Mouse (Mus musculus): ENCODE results near the gene Scpep1. TPM values are rescaled to one million over a fixed set of nuclear protein-coding genes. Genes with fewer than 3 reads are reported as not detected.

Scpep1 gene
- polyA plus RNA-seq, 3 experiments from 2014 or later: 22.4 to 42.1 (median 22.8) TPM

GRCm38 (mm10) chr11:88973776-88974701 lies 18.8 kb upstream of the Scpep1 start:
- peak; percentile 94 for ATAC-seq

DNA sequence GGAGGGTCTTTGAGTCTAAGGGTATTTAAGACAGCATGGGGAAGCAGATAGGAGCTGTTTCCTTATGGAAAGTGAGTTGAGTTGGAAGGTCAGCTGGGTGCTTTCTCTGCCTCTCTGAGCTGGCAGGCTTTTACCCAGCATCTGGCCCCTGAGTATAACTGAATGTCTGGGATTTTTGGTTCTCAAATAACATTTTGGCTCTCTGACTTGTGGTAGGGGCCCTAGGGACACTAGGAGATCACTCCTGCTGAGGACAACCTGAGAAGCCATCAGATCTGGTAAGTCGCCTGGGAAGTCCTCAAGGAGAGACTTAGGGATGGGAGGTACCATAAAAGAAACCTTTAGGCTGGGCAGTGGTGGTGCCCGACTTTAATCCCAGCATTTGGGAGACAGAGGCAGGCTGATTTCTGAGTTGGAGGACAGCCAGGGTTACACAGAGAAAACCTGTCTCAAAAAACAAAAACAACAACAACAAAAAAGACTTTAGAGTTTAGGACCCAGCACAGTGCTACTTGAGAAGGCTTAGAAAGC lies 15.0 kb upstream of the Scpep1 start, which contains the start of gene Coil:
Gene Coil (plus strand): TSS at position 51 of the 531 bp plus-strand sequence.
- no peak for ATAC-seq

GRCm38 (mm10) chr11:88966881-88967361 lies 11.7 kb upstream of the Scpep1 start, which contains the start of gene Elobl:
Gene Elobl (minus strand): TSS chr11:88966931.
- ATAC-seq: no peak

- ATAC-seq: no peak
Measured at GRCm38 (mm10) chr11:88958851-88959250, 3.6 kb upstream of the Scpep1 start.

- peak; percentile 43 for ATAC-seq
Measured at GRCm38 (mm10) chr11:88954803-88955202, 462 bp downstream of the Scpep1 start.

GRCm38 (mm10) chr11:88953582-88953981 lies 1.7 kb downstream of the Scpep1 start:
- ATAC-seq: no peak

- ATAC-seq: no peak
Measured at GRCm38 (mm10) chr11:88952117-88952516, 3.1 kb downstream of the Scpep1 start.

DNA sequence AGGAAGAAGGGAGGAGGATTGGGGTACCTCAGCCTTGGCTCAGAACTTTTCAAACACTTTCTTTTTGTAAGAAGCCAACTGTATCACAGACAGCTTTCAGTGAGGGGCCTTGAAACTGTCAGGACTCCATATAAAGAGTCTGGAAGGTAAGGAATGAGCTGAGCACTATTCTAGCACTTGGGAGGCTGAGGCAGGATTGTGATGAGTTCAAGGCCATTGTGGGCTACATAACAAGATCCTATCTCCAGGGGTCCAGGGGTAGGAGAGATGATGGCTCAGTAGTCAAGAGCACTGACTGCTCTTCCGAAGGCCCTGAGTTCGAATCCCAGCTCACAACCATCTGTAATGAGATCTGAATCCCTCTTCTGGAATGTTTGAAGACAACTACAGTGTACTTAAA lies 3.7 kb downstream of the Scpep1 start:
- ATAC-seq: no peak

DNA sequence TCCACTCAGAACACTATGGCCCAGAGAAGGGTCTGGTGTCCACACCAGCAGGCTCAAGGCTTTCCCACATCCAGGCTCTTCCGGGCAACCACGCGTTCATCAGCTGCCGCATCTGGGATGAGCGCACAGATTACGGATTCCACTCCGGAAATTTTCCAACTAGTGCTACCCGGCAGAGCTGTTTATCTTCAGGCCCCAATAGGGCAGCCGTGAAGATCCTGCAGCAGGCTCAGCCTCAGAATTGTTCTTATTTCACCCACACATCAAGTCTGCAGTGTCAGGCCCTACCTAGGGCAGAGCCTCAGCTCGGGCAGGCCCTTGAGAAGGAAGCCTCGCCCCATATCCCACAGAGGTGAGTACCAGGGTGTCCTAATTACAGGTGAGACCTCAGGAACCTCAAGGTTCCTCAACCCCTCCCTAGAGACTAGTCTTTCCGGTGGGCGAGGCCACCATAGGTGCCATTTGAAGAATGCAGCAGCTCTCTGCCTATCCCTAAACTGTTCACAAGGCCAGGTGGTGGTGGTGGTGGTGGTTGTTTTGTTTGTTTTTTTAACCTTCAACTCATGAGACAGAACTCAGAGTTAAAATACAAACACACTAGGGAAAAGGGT lies 4.5 kb downstream of the Scpep1 start:
- ATAC-seq: no peak

DNA sequence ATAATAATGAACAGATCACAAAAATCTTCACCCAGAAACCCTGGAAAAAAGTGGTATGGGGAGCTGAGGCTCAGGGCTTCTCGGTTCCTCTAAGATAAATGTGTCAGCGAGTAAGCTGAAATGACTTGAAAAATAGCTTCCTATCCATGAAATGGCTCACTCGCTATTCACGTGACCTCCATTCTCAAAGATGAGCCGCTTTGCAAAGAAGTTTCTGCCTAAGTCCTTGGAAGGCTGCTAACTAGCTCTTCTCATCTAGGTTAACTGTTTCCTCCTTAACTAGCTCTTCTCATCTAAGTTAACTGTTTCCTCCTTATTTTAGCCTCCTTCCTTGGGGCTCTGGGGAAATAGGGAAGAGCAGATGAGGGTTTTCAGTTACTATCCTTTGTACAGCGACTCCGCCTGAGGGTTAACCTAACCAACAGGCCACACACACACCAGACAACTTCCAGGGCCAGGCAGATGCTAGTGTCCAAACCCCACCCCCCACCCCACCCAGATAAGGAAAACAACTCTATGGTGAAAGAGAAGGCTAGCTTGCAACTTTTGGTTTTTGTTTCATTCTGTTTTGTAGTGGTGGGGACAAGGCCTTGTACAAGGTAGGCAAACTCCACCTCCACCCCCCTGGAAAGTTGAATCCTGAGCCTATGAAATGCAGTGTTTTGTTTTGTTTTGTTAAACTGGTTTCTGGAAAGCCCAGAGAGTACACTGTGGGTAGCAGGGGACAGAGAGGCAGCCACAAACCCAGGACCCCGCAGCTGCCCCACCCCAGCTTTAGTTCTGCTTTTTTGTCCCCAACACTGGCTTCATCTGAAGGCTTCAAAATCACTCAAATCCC lies 5.2 kb downstream of the Scpep1 start:
- no peak for ATAC-seq

- ATAC-seq: no peak
Measured at GRCm38 (mm10) chr11:88948896-88949295, 6.4 kb downstream of the Scpep1 start.

DNA sequence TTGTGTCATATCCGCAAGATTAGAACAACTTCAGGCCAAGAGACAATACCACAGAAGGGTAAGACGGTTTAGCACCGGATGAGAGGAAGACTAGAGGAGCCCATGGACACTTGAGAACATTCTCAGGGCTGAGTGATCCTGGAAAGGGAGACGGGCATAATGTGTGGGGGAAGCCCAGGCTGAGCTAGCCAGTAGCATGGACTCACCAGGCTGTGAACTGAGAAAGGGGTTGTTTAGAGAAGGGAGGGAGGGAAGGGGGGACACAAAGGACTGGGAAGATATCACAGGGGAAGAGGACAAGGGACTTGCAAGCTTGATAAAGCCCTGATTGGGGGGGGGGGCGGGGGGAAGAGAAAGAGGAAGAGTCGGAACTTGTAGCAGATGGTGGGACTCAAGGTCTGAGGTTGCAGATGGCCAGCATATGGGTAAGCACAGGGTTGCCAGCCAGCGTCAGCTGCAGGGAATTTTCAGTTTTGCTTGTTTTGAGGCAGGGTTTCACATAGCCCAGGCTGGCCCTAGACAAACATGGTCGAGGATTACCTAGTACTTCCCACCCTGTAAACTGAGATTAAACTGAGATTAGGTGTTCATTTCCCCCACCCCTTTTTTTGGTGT lies 9.2 kb downstream of the Scpep1 start:
- no peak for ATAC-seq

DNA sequence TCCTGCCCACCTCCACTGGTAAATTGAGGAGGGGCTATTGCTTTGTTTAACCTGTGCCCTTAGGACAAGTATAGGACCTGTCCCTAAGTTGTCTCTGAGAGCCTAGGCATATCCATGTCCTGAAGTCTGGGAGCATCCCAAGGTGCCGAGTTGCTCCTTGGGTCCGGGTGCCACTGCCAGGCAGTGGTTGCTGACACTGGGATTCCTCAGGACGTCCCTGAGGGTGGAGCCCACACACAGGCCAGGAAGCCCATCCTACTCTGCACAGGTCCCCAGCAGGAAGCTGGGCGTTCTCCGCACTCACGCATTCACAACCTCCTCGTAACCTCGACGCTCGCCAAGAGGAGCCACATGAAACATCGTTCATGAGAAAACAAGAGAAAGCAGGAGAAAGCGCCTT lies 13.8 kb downstream of the Scpep1 start:
- no peak for ATAC-seq

- ATAC-seq: no peak
Measured at GRCm38 (mm10) chr11:88939634-88940033, 15.6 kb downstream of the Scpep1 start.

GRCm38 (mm10) chr11:88938770-88939169 lies 16.5 kb downstream of the Scpep1 start:
- ATAC-seq: no peak

- no peak for ATAC-seq
Measured at GRCm38 (mm10) chr11:88937886-88938285, 17.4 kb downstream of the Scpep1 start.

DNA sequence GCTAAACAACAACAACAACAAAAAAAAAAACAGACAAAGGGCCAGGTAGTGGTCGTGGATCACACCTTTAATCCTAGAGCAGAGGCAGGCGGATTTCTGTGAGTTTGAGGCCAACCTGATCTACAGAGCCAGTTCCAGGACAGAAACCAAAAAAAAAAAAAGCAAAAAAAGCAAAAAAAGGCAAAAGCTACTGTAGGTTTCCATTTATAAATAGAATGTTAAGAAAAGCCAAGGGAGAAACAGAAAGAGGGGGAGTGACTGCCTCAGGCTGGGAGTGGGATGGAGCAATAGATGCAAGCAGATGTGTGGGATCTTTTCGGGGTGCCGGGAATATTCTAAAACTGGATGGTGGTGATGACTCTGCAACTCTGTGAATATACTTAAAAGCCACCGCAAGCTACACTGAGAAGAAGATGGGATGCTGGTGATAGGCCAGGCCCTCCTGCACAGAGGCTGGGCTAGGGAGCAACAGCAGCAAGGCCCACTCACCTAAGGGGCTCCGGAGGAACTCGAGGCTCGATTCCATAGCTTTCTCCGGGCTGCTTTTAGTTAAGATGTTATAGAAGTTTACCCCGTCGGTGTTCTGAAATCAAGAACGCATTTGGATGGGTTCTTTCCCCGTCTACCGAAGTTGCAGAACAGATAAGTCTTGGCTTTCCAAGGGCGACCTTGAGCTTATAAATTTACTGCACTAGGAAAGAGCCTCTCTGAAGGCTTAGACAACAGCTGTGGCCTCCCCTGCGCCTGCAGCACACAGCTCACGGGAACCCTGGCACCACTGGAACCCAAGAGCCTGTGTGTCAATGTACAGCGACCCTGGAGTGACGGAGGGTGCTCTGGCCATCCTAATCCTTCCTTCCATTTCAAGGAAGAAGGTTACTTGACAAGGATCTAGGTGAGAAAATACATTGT lies 20.9 kb downstream of the Scpep1 start:
- ATAC-seq: no peak

- no peak for ATAC-seq
Measured at GRCm38 (mm10) chr11:88933030-88933429, 22.2 kb downstream of the Scpep1 start.

- ATAC-seq: no peak
Measured at GRCm38 (mm10) chr11:88931692-88932530, 23.4 kb downstream of the Scpep1 start.

DNA sequence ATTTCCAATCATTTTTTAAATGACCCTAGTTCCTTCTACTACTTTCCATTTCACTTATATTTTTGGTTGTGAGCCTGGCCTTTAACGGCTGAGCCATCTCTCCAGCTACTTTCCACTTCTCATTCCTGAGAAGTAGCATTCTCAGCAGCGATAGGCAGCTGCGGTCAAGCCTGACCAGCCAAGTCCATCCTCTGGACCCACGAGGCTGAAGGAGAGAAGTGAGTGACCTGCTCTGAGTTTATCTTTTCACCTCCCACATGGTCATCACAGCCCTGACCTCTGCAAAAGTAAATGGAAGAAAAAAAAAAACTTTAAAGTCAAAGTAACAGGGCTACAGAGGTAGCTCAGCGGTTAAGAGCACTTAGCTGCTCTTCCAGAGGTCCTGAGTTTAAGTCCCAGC lies 28.7 kb downstream of the Scpep1 start:
- ATAC-seq: no peak

Data from inflammation-experienced regulatory T-cells, adult 6 months (primary cell).